Mouse (Mus musculus) T-cell, adult 2 months (primary cell): ENCODE measurements at regions not wholly inside any gene's neighbourhood (a gene's known extent, or its start where the extent isn't known, plus 50 kb on each side); places are given as distances from the start of the nearest gene placed in this dataset.

Experiments
- DNase-seq: peaks from one replicate; pipeline ENCODE4 v3.0.0; 2022; ENCODE audit warnings: low spot score

- DNase-seq: peak; percentile 0
These were observed 341.1 kb downstream of the Gm21739 start for GRCm38 (mm10) chrY:43923126-43923525.
